Mouse (Mus musculus) neural tube, embryonic 13.5 days (tissue): ENCODE data around the gene Nipsnap3b. TPM values are rescaled to one million over a fixed set of nuclear protein-coding genes. Genes with fewer than 3 reads are reported as not detected.

Experiments used
- ATAC-seq: fragments of 200-750 bp; cut with Nextera tagmentation; 2 replicates; pipeline ENCODE4 v1.8.0; 2017; ENCODE audit warnings: low read depth, mild to moderate bottlenecking, moderate TSS enrichment, moderate library complexity
- H3K27ac ChIP-seq: fragments of 300-500 bp; sonication (generic); replicated peaks from 2 replicates; pipeline ENCODE4 v1.5.1; 2015; ENCODE audit warnings: moderate library complexity, mild to moderate bottlenecking, inconsistent platforms
- H3K27me3 ChIP-seq: fragments of 300-500 bp; sonication (generic); 2 replicates; pipeline ENCODE4 v1.6.1; 2015; ENCODE audit warnings: mild to moderate bottlenecking, inconsistent platforms
- H3K36me3 ChIP-seq: fragments of 300-500 bp; sonication (generic); 2 replicates; pipeline ENCODE4 v1.6.1; 2015; ENCODE audit warnings: mild to moderate bottlenecking, inconsistent platforms
- H3K4me1 ChIP-seq: fragments of 300-500 bp; sonication (generic); replicated peaks from 2 replicates; pipeline ENCODE4 v1.6.1; 2015; ENCODE audit warnings: inconsistent platforms
- H3K4me2 ChIP-seq: fragments of 300-500 bp; sonication (generic); 2 replicates; pipeline ENCODE4 v1.6.1; 2015; ENCODE audit warnings: inconsistent platforms, mild to moderate bottlenecking, moderate library complexity
- H3K4me3 ChIP-seq: fragments of 300-500 bp; sonication (generic); 2 replicates; pipeline ENCODE4 v1.5.1; 2015; ENCODE audit warnings: mild to moderate bottlenecking, inconsistent platforms
- H3K9ac ChIP-seq: fragments of 300-500 bp; sonication (generic); 2 replicates; pipeline ENCODE4 v1.6.1; 2015; ENCODE audit warnings: moderate library complexity, mild to moderate bottlenecking, inconsistent platforms
- H3K9me3 ChIP-seq: fragments of 300-500 bp; sonication (generic); 2 replicates; pipeline ENCODE4 v1.6.1; 2016; ENCODE audit warnings: inconsistent platforms
- WGBS: fragments of 180-500 bp; shearing (Covaris S2); methylation state at CpG from one replicate; pipeline ENCODE4 v1.1.7; 2015; 5-methylcytosine and 5-hydroxymethylcytosine counted together
- polyA plus RNA-seq: library from polyadenylated mRNA; unstranded; fragments of >200 nt; fragmentation: Nextera tagmentation; extraction: Ambion mirVana; gene quantifications from 2 replicates; pipeline ENCODE4 v1.2.1, GENCODE M21; 2015

Nipsnap3b gene
- polyA plus RNA-seq, 1 experiment from 2014 or later: 181 TPM

DNA sequence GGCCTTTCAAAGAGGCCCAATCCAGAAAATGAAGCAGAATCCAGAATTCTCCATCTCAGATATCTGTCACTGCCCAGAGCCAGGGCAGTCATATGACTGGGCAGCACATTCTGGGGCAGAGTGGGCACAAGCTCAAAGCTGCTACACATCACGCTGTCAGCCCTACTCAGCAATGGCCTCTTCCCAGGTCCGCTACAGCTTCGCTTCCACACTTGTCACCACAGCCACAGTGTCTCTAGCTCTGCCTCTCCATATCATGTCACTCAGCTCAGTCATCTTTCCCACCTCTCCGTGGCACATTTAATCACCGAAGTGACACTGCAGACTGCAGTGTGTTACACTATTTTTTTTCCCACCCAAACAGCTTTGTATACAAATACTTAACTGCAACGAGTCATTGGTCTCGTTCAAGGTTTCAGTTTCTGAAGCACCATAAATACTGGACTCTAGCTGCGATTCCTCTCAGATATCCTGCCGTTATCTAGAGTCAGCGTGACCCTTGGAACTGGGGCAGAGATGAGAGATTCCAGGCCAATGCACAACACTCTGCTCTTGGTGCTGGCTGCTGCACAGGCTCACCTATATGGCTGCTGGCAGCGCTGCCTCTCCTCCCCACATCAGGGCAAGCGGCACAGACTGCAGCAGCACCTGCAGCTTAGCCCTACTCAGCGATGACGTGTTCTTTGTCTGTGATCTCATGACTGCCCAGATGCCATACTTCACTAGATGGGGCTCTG, 11.7 kb downstream of the Nipsnap3b start:
- peaks cover 50% of the 10 kb centered on the region for H3K36me3 ChIP-seq
- 96% methylated on average over 14 of the region's 14 CpGs for WGBS
- no peaks in the 10 kb centered on the region for H3K27me3 ChIP-seq
- no peak; the same call in 1 of the 2 replicates for ATAC-seq
- no peak overlapping the region for H3K9ac ChIP-seq
- no peaks in the 10 kb centered on the region; the same call in 1 of the 2 replicates for H3K9me3 ChIP-seq
- H3K4me3 ChIP-seq: no peak overlapping the region
- H3K27ac ChIP-seq: no peak overlapping the region
- no peaks in the 10 kb centered on the region for H3K4me1 ChIP-seq
- no peak overlapping the region for H3K4me2 ChIP-seq

DNA sequence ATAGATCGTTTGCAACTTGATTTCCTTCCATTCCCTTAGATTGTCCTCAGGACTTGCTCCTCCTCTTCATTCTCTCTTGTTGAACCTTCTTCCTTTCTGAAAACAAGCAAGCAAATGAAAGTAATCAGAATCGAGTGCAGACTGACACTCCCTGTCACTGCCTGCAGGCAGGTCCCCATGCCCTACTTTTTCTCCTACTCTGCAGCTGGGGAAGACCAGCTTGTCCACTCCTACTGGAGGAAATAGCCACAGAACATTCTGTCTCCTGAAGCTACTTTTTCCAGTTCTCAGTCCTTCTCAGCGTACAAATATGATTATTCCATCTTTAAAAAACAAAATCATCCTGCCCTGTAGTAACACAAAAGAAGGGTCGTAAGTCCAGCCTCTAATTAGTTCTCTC, 12.7 kb downstream of the Nipsnap3b start:
- 90% methylated on average over 4 of the region's 4 CpGs for WGBS
- Histone ChIP-seq H3K27ac (no peak overlapping the region), H3K27me3 (no peaks in the 10 kb centered on the region)

DNA sequence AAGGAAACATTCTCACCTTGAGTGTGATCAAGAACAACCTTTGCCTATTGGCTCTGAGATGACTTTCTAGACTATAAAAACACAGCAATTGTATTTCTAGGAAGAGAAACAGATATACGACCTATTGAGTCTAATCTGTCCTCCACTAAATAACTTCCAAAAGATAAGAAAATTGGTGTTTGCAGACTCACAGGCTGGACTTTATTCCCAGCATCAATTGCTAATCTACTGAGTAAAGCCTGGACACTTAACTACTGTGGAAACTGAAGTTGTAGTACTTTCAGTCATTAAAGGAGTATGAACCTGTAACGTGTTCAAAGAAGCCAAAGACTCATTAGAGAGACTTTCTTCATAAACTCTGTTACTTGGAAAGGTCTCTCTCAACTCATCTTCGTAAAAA, 16.1 kb downstream of the Nipsnap3b start:
- Histone ChIP-seq H3K36me3 (peaks cover 16% of the 10 kb centered on the region), H3K4me1 (peaks cover 6% of the 10 kb centered on the region; the same call in 1 of the 2 replicates), H3K9ac (no peak overlapping the region), H3K27me3 (no peaks in the 10 kb centered on the region), H3K27ac (no peak overlapping the region), H3K4me2 (no peak overlapping the region), H3K4me3 (no peak overlapping the region), H3K9me3 (no peaks in the 10 kb centered on the region; the same call in 1 of the 2 replicates)
- ATAC-seq: no peak
- WGBS: 91% methylated on average over 3 of the region's 3 CpGs

More for the DNA sequence above, 12.7 kb downstream of the Nipsnap3b start:
- H3K36me3 ChIP-seq: peaks cover 42% of the 10 kb centered on the region
- H3K9ac ChIP-seq: no peak overlapping the region
- no peaks in the 10 kb centered on the region; the same call in 1 of the 2 replicates for H3K9me3 ChIP-seq
- H3K4me2 ChIP-seq: no peak overlapping the region
- no peaks in the 10 kb centered on the region for H3K4me1 ChIP-seq
- ATAC-seq: no peak
- no peak overlapping the region for H3K4me3 ChIP-seq

DNA sequence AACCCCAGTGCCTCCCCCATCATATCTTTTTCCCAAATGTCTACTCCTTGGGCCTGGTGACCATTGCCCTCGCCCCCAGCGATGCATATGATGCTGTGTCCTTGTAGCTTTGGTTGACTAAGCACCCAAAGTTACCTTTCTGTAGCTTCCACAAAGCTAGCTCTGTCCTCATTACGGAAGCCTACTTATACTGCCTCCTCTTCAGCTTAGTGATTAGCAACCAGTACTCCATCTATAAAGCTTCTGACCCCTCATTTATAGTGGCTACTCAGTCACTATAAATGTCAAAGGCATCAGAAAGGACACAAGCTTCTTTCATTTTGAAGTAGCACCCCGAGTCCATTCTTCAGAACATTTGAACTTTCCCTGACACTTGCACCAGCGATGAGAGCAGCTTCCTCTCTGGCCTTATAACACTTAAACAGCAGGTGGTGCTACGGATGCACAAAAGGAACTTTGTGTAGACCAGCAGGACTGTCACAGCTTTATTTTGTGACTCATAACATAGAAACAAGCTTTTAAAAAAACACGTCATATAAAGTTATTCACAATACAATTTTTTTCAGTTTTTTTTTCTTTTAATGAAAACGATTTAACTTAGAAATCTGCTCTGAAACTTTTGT, 18.8 kb downstream of the Nipsnap3b start:
- Histone ChIP-seq H3K27ac (no peak overlapping the region), H3K9ac (no peak overlapping the region), H3K27me3 (no peaks in the 10 kb centered on the region), H3K9me3 (no peaks in the 10 kb centered on the region; the same call in 1 of the 2 replicates), H3K4me3 (no peak overlapping the region), H3K36me3 (peaks cover 24% of the 10 kb centered on the region), H3K4me1 (peaks cover 6% of the 10 kb centered on the region; the same call in 1 of the 2 replicates), H3K4me2 (no peak overlapping the region)
- 0 out of 2 replicates have a peak, but pooled peaks have one; percentile 65 for ATAC-seq
- 10% methylated on average over 8 of the region's 8 CpGs for WGBS

DNA sequence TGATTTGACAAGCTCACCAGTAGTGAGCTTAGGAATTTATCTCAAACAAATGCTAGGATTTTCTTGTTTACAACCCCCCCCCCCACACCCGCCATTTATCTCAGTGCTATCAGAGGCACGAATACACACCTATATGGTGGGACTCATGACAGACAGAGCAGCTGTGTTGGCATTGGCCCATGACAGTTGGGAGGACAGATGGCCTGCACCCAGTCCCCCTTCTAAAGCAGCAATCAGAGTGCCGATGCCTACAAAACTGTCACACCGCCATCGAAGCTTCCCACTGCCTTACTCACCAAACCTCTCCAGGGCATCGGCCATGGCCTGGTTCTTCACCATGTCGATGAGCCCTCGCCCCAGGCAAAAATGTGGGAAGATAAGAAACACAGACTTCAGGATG, 32.1 kb downstream of the Nipsnap3b start:
- H3K9me3 ChIP-seq: no peaks in the 10 kb centered on the region
- WGBS: 90% methylated on average over 8 of the region's 8 CpGs
- H3K27me3 ChIP-seq: no peaks in the 10 kb centered on the region
- peaks cover 17% of the 10 kb centered on the region; the same call in 1 of the 2 replicates for H3K4me1 ChIP-seq
- H3K4me3 ChIP-seq: no peak overlapping the region
- peaks cover 46% of the 10 kb centered on the region for H3K36me3 ChIP-seq
- no peak overlapping the region for H3K4me2 ChIP-seq
- H3K9ac ChIP-seq: no peak overlapping the region
- H3K27ac ChIP-seq: no peak overlapping the region
- no peak for ATAC-seq

DNA sequence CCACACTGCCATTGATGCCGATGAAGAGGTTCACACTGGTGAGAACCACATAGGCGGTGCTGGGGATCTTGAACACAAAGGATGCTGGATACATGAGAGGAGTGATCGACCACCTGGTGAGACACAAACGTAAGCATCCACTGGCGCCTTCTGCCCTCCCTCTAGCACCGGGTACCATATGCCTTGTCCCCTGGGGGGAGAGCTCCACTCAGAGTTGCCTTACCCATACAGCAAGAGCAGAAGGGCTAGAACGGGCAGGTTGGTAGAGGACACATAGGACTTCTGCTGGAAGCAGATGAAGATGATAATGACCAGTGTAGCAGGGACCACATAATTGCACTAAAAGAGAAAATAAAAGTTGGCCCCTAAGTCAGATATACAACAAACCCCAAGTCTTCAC, 34.1 kb downstream of the Nipsnap3b start:
- Histone ChIP-seq H3K4me1 (peaks cover 17% of the 10 kb centered on the region; the same call in 1 of the 2 replicates), H3K27me3 (no peaks in the 10 kb centered on the region), H3K27ac (peak overlapping the region; percentile 62), H3K4me3 (no peak overlapping the region), H3K36me3 (peaks cover 50% of the 10 kb centered on the region), H3K4me2 (no peak overlapping the region), H3K9ac (no peak overlapping the region), H3K9me3 (no peaks in the 10 kb centered on the region)
- 0 out of 2 replicates have a peak, but pooled peaks have one; percentile 9 for ATAC-seq
- 69% methylated on average over 7 of the region's 7 CpGs for WGBS

DNA sequence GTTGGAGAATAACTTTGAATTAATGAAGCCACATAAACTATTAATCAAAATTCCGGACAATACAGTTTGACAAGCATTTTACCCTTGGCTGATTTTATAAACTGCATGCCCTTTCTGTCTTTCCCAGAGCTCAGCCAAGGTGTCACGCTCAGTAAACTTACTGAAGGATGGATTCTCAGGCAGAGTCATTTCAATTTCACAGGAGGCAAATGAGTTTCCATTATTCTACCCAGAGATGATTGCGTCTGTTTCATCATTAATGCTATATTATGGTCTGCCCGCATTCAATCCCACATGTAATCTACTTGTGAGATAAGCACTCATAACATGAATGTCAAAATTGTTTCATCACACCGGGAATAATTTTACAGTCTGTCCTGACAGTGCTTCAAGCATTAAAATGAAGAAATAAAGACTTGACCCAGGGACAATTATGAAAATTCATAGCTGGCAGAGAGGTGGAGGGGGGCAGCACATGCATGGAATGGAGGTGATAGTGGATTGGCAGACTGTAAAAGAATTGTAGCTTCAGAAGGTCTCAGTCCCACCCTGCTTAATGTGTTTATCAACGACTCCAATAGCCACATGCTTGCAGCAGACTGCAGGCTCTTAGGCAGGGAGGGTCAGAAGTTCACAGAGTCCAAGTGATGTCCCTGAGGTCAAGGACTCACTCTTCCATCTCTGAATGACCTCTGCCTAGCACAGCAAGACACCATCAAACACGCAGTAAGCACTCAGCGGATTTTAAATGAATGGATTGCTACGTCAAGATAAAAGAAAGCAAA, 34.8 kb downstream of the Nipsnap3b start:
- WGBS: 41% methylated on average over 9 of the region's 9 CpGs
- no peak overlapping the region for H3K9ac ChIP-seq
- H3K4me3 ChIP-seq: no peak overlapping the region
- ATAC-seq: peak; percentile 66
- H3K4me1 ChIP-seq: peaks cover 17% of the 10 kb centered on the region; the same call in 1 of the 2 replicates
- peak overlapping the region; percentile 71 for H3K27ac ChIP-seq
- no peaks in the 10 kb centered on the region for H3K9me3 ChIP-seq
- H3K36me3 ChIP-seq: peaks cover 51% of the 10 kb centered on the region
- no peak overlapping the region for H3K4me2 ChIP-seq
- no peaks in the 10 kb centered on the region for H3K27me3 ChIP-seq

DNA sequence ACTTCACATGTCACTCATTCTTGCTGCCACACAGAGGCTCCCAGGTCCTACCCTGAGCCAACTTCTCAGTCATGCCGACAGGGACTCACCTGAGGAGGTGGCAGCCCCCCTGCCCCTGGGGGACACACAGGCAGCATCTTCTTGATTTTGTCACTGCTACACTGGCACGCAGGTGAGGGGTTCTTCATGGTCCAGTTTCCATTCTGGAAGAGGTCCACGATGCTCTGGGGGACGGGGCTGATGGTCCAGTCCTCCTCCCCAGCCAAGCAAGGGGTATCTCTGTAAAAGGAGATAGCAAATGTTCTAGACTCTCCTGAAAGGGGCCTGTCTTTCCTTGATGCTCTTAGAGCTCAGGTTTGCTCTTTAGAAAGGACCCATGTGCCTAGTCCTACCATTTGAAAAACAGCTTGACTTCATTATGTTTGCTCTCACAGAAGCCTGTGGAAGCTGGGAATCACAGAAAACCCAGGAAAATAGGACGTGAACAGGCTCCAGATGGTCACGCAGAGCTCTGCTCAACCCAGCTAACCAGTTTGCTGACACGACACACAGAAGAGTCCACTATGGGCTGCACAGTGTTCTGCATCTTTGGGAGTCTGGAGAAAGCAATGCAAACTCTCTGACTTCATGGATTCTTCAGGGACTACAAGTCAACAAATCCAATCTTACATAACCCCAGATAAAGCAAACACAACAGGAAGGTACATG, 50.8 kb downstream of the Nipsnap3b start:
- H3K27ac ChIP-seq: no peak overlapping the region
- no peak overlapping the region for H3K4me2 ChIP-seq
- H3K9me3 ChIP-seq: no peaks in the 10 kb centered on the region
- H3K4me3 ChIP-seq: no peak overlapping the region
- no peak for ATAC-seq
- no peak overlapping the region for H3K9ac ChIP-seq
- H3K4me1 ChIP-seq: no peaks in the 10 kb centered on the region
- peaks cover 53% of the 10 kb centered on the region for H3K36me3 ChIP-seq
- H3K27me3 ChIP-seq: no peaks in the 10 kb centered on the region
- WGBS: 95% methylated on average over 7 of the region's 7 CpGs

Other genes starting within 250 kb of the Nipsnap3b start
- not detected in 2 replicates for gene Olfr275, start 197.3 kb upstream of the Nipsnap3b start, polyA plus RNA-seq
- gene Olfr273, start 152.6 kb upstream of the Nipsnap3b start, polyA plus RNA-seq: not detected in 2 replicates
- not detected in 2 replicates for gene Olfr272, start 92.7 kb upstream of the Nipsnap3b start, polyA plus RNA-seq
- not detected in 2 replicates for gene Olfr270, start 47.3 kb upstream of the Nipsnap3b start, polyA plus RNA-seq
- gene Nipsnap3a, start 22.6 kb upstream of the Nipsnap3b start, polyA plus RNA-seq: not detected in 2 replicates
- 11.5 TPM in 2 replicates for gene Abca1, start 148.0 kb downstream of the Nipsnap3b start, polyA plus RNA-seq